Mouse (Mus musculus): ENCODE measurements around the gene Sh3pxd2a.
"Not testable (repeated sequence)": the region's sequence is repeated elsewhere in the genome, so short reads cannot be mapped to it uniquely, and the experiment has no call there.

Sh3pxd2a gene

GRCm38 (mm10) chr19:47409142-47409541 lies 55.1 kb downstream of the Sh3pxd2a start:
- no peak for DNase-seq (ENCODE audit: low spot score in 2 of 2)

DNA sequence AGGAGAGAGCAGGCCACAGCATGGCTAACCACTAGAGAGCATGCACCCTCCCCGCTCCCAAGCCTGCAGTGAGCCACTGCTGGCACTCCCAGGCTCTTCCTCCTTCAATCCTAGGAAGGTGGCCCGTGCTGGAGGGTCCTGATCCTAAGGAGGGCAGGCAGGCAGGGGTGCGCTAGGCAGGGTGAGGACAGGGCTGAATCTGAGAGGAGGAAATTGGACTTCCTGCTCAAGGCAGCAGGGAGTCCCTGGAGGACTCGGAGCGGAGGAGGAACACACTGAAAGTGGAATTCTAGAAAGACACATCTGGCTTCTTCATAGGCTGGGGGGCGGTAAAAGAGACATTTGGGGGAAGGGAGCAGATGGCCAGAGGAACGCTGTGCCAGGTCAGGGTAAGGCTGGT lies 55.5 kb downstream of the Sh3pxd2a start:
- DNase-seq (ENCODE audit: low spot score in 2 of 2): no peak

DNA sequence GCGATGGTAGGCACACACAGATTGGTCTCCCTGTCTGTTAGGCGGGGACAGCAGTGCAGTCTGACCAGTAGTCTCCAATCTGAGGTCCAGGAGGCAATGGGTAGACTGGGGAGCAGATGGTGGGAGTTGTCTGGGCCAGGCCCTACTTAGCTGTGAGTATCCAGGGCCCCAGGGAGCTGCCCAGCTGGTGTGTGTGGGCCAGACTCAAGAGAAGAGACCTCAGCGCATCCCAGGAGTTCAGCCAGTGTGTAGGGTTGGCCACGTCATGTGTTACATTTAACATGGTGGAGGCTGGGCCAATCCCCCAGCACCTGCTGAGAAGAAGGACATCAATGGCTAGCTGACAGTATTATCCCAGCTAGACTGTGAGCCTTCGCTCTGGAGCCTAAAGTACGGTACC lies 56.9 kb downstream of the Sh3pxd2a start:
- DNase-seq (ENCODE audit: low spot score in 2 of 2): no peak

DNA sequence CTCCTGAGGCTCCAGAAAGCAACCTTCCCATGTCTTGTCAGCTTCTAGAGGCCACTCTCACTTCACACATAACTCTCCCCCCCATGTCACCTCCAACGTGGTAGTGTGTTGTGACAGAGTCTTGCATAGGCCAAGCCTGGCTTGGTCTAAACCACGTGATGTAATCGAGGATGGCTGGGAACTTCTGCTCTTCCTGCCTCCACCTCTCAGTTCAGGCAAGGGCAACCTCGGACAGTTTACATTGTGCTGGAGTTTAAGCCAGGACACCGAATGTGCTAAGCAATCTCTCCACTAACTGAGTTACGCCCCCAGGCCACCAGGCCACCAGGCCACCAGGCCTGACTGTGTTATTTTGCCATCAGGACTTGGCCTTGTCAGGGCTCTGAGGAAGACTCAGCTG lies 57.7 kb downstream of the Sh3pxd2a start:
- DNase-seq (ENCODE audit: low spot score in 2 of 2): no peak

DNA sequence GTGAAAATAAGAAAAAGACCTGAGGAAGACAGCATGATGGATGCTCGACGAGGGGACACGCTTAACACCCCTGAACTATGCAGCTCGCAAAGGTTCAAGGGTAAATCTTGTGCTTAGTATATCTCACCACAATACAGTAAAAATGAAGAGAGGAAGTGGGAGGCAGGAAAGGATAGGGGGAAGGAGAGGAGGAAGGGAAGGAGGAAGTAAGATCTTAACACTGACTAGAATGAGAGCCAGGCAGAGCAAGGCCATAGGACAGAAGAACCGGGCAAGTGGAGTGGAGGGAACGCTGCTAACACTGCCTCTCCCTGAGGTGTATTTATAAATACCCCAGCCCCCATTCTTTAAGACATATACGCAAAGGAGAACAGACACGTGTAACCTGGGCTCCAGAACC lies 58.7 kb downstream of the Sh3pxd2a start:
- no peak for DNase-seq (ENCODE audit: low spot score in 2 of 2)

- DNase-seq (ENCODE audit: low spot score in 2 of 2): no peak
Observed at GRCm38 (mm10) chr19:47403391-47404379, 60.5 kb downstream of the Sh3pxd2a start.

- no peak for DNase-seq (ENCODE audit: low spot score in 2 of 2)
Observed at GRCm38 (mm10) chr19:47402976-47403375, 61.2 kb downstream of the Sh3pxd2a start.

- DNase-seq (ENCODE audit: low spot score in 2 of 2): no peak
Observed at GRCm38 (mm10) chr19:47402544-47402943, 61.7 kb downstream of the Sh3pxd2a start.

- DNase-seq (ENCODE audit: low spot score in 2 of 2): no peak
Observed at GRCm38 (mm10) chr19:47399709-47400108, 64.5 kb downstream of the Sh3pxd2a start.

GRCm38 (mm10) chr19:47399029-47399428 lies 65.2 kb downstream of the Sh3pxd2a start:
- DNase-seq (ENCODE audit: low spot score in 2 of 2): no peak

DNA sequence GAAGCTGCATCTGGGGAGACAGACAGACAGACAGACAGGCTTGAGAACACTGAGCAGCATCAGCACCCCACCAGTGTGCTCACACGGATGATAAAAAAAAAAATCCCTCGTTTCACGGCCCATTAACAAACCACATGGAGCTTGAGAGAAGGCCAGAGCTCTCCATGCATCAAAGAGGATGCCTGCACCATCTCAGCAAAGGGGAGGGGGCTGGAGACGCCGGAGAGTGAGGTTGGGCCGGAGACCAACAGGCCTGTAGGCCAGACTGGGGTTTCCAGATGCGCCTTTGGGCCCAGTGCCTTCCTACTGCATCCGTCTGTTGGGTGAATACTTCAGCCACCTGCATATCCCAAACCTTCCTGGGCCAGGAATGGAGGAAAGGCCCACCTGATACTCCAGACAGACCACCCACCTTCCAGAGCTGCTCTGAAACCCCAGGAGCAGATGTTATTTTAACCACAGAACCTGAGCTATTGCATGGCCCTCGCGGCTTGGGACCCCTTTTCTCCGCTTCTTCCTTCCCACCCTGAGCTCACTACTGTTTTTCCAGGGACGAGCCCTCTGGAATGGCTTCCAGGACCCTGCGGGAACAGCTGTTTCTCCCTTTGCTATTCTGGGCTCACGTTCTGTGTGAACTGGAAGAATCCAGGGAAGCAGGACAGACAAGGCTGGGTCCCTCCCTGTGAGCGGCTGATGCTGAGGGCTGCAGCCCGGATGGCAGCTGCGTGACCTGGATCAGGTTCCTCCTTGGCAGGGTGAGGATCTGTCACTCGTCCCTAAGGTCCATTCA lies 66.1 kb downstream of the Sh3pxd2a start:
- DNase-seq (ENCODE audit: low spot score in 2 of 2): no peak

DNA sequence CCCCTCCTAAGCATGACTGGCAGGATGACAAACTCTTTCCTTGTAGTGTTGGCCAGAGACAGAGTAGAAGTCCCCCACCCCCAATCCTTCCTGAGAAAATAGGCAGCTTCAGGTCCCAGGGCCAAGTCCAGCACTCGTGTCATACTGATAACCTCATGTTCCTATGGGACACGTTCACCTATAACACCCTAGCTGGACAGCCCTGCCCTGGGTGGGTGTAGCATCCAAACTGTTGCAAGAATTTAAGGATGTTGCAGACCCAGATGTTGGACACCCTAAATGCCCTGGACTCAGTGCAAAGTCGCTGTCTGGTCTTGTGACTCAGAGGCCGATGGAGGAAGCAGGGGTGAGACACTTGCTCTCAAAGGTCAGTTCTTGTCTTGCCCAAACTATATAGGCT lies 68.9 kb downstream of the Sh3pxd2a start:
- no peak for DNase-seq (ENCODE audit: low spot score in 2 of 2)

- not testable (repeated sequence) for DNase-seq (ENCODE audit: low spot score in 2 of 2)
Observed at GRCm38 (mm10) chr19:47394781-47395180, 69.4 kb downstream of the Sh3pxd2a start.

GRCm38 (mm10) chr19:47390878-47391277 lies 73.3 kb downstream of the Sh3pxd2a start:
- no peak for DNase-seq (ENCODE audit: low spot score in 2 of 2)

DNA sequence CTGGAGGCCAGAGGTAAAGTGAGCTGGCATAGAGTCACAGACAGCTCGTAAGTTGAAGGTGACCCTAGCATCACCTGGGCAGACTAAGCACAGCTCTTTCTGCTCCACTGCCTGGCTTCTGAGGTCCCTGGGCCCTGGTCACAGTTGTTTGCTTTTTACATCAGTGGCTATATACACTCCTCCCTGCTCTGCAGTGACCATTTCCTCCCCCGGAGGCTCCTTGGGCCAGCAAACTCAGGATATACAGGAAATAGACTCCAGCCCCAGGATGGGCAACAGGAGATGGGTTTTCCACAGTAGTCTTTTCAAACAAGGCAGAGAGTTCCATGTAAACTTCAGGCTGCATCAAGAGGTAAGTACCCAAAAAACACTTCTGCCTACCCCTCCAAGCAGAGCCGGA lies 76.3 kb downstream of the Sh3pxd2a start:
- no peak for DNase-seq (ENCODE audit: low spot score in 2 of 2)

GRCm38 (mm10) chr19:47387395-47387794 lies 76.8 kb downstream of the Sh3pxd2a start:
- DNase-seq (ENCODE audit: low spot score in 2 of 2): no peak

- DNase-seq (ENCODE audit: low spot score in 2 of 2): no peak
Observed at GRCm38 (mm10) chr19:47385971-47386370, 78.2 kb downstream of the Sh3pxd2a start.

DNA sequence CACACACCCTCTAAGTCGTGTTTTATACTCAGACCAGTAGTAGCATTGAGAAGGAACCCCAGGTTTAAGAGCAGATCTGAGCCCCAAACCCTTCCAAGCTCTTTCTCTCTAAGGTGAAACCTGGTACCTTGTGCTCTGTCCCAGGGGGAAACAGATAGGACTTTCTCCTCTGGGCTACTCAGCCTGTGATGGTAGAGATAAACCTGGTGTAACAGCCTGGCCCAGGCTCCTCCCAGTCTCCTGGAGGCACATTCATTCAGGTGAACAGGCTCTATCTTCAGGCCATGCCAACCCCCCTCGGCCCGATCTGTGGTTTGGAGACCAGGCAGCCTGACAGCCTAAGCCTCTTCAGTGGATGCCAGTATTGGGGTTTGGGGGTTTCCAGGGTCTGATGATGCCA lies 79.6 kb downstream of the Sh3pxd2a start:
- no peak for DNase-seq (ENCODE audit: low spot score in 2 of 2)

GRCm38 (mm10) chr19:47384036-47384435 lies 80.2 kb downstream of the Sh3pxd2a start:
- DNase-seq (ENCODE audit: low spot score in 2 of 2): no peak

DNA sequence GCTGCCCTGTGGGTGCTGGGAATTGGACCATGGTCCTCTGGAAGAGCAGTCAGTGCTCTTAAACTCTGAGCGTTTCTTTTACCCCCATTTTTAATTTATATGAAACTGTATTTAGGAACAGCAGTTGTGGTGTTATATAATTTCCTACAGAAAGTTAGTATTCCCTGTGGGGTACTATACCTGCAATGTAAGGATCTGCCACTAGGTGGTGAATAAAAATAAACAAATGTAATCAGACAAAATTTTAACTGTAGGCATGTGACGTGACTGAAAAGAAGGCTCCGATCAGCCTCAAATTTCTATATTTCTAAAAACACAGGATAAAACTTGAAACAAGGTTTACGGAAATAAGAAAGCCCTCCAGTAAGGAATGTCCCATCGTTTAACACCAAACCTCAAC lies 81.9 kb downstream of the Sh3pxd2a start:
- DNase-seq (ENCODE audit: low spot score in 2 of 2): no peak

- DNase-seq (ENCODE audit: low spot score in 2 of 2): no peak
Observed at GRCm38 (mm10) chr19:47381011-47381410, 83.2 kb downstream of the Sh3pxd2a start.

DNA sequence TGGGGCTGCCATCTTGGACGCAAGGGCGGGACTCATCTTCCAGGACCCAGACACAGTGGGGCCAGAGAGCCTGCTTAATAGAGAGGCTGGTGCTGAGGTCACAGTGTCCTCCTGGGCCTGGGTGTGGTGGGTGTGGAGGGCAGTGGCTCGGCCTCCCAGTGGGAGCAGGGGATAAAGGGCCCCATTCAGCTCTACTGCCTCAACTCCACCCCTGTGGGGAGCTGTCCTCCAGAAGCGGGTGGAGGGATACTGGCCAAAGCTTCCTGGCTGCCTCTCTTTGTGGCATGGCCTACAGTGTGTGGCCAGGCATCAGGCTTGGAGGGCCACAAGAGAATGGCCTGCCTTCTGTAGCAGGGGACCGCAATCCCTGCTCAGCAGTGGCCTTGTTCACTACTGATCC lies 85.1 kb downstream of the Sh3pxd2a start:
- no peak for DNase-seq (ENCODE audit: low spot score in 2 of 2)

Data from natural killer cell, adult 2 months (primary cell).